Mouse (Mus musculus): ENCODE results near the gene Gm21974. TPM values are rescaled to one million over a fixed set of nuclear protein-coding genes. Genes with fewer than 3 reads are reported as not detected.
A peak's percentile ranks its signal among the peaks of the same experiment; 100 is the strongest.

The Gm21974 gene
- polyA plus RNA-seq, 1 experiment from 2014 or later, result not detected

DNA sequence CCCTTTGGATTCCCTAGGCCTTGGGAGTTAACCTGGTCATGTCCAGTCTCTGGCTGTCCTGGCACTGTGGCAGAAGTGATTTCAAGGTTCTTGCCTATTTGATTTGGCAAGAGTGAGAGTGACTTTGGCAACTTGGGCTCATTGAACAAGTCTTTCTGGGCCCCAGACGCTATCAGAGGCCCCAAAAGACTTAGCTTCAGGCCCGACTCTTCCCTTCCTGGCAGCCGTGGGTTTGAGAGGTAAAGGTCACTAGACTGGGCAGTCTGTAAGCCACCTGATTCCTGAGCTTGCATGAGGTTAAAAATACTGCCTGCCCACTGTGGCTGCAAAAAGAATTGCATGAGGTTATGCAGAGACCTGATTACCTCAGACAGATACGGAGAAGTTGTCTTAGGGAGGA, 13.4 kb upstream of the Gm21974 start:
- no peaks in the 10 kb centered on the region for H3K9me3 ChIP-seq (ENCODE audit: control insufficient read depth, low read length)

DNA sequence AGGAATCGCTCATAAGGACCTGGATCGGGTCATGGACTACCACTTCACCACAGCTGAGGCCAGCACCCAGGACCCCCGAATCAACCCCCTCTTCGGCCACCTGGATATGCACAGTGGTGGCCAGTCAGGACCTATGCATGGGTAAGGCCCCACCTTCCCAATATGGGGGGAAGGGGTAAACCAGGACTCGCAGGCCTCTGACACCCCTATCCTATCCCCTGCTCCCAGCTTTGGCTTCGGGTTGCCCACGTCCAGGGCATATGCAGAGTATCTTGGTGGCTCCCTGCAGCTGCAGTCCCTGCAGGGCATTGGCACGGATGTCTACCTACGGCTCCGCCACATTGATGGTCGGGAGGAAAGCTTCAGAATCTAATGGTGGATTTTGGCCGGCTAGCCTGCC, 12.7 kb upstream of the Gm21974 start:
- no peak overlapping the region for H3K4me3 ChIP-seq (ENCODE audit: low read depth, low read length)
- no peak overlapping the region for H3K9ac ChIP-seq (ENCODE audit: low read length)
- ATAC-seq (replicated peaks; ENCODE audit: low FRiP score, low TSS enrichment, low read depth) (no peak), DNase-seq (ENCODE audit: low spot score) (no peak)
- no peaks in the 10 kb centered on the region for H3K9me3 ChIP-seq (ENCODE audit: control insufficient read depth, low read length)
- WGBS, result 96% methylated on average over 12 of the region's 12 CpGs
- H3K4me1 ChIP-seq (replicated peaks; ENCODE audit: control insufficient read depth, insufficient read depth, low read length), result peaks cover 11% of the 10 kb centered on the region
- peaks cover 51% of the 10 kb centered on the region for H3K36me3 ChIP-seq (ENCODE audit: control insufficient read depth, insufficient read depth, low read length)
- no peak overlapping the region for H3K27ac ChIP-seq (ENCODE audit: low read depth)
- H3K27me3 ChIP-seq (replicated peaks; ENCODE audit: control insufficient read depth, insufficient read depth, low read length), result no peaks in the 10 kb centered on the region
- H3K4me2 ChIP-seq (ENCODE audit: low read length), result no peak overlapping the region

More for the DNA sequence above, 13.4 kb upstream of the Gm21974 start:
- Histone ChIP-seq H3K4me2 (ENCODE audit: low read length) (no peak overlapping the region), H3K4me3 (ENCODE audit: low read depth, low read length) (no peak overlapping the region), H3K36me3 (ENCODE audit: control insufficient read depth, insufficient read depth, low read length) (peaks cover 51% of the 10 kb centered on the region), H3K9ac (ENCODE audit: low read length) (no peak overlapping the region), H3K27me3 (replicated peaks; ENCODE audit: control insufficient read depth, insufficient read depth, low read length) (no peaks in the 10 kb centered on the region), H3K4me1 (replicated peaks; ENCODE audit: control insufficient read depth, insufficient read depth, low read length) (peaks cover 15% of the 10 kb centered on the region), H3K27ac (ENCODE audit: low read depth) (no peak overlapping the region)
- ATAC-seq (replicated peaks; ENCODE audit: low FRiP score, low TSS enrichment, low read depth) (no peak), DNase-seq (ENCODE audit: low spot score) (no peak)
- WGBS, result 86% methylated on average over 4 of the region's 4 CpGs

DNA sequence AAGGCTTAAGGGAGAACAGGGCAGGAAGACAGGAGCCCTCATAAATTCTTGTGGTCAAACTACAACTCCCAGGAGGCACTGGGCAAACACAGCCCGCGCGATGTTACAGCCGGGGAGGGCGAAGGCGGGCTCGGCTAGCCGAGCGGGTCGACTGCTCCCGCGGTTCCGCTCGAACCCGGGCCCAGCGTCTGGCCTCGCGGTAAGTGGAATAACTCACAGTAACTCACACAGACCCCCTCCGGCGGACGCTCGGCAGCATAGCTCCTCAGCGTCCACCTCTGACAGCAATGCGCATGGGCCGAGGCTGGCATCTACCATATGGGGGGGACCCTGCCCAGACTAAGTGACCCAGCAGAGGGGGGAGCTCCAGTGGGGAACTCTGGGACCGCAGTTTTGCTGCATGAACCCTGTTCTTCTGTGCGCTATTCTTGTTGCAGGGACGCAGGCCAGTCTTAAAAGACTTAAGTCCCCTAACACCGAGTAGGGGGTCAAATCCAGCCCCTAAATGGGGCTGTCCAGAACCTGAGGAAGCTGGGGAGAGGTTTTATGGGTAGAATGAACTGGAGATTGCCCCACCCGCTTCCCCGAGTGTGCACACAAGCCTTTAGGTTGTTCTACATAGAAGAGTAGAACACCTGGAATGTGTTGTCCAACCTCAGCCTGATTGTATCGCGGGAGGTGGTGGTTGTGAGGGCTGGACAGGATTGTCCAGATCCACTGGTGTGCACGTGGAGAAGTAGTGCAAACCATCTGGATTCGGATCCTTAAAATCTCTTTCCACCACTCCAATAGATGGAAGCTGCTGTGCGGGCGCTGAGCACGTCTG, 8.9 kb upstream of the Gm21974 start, which contains the start of gene Bckdk:
Gene Bckdk (plus strand): TSS at position 112 of the 826 bp plus-strand sequence.
- DNase-seq (ENCODE audit: low spot score), result peak; percentile 83
- H3K9ac ChIP-seq (ENCODE audit: low read length), result peak within 1 kb of the TSS; percentile 92
- H3K36me3 ChIP-seq (ENCODE audit: control insufficient read depth, insufficient read depth, low read length), result peaks cover 44% of the 10 kb centered on the region
- no peaks in the 10 kb centered on the region for H3K9me3 ChIP-seq (ENCODE audit: control insufficient read depth, low read length)
- H3K27ac ChIP-seq (ENCODE audit: low read depth), result peak within 1 kb of the TSS; percentile 85
- peak; percentile 84 for ATAC-seq (replicated peaks; ENCODE audit: low FRiP score, low TSS enrichment, low read depth)
- no peaks in the 10 kb centered on the region for H3K27me3 ChIP-seq (replicated peaks; ENCODE audit: control insufficient read depth, insufficient read depth, low read length)
- peak within 1 kb of the TSS; percentile 88 for H3K4me3 ChIP-seq (ENCODE audit: low read depth, low read length)
- whole genome bisulfite sequencing, result 7% methylated on average over 38 of the region's 38 CpGs
- peaks cover 7% of the 10 kb centered on the region for H3K4me1 ChIP-seq (replicated peaks; ENCODE audit: control insufficient read depth, insufficient read depth, low read length)
- H3K4me2 ChIP-seq (ENCODE audit: low read length), result peak within 1 kb of the TSS; percentile 88

DNA sequence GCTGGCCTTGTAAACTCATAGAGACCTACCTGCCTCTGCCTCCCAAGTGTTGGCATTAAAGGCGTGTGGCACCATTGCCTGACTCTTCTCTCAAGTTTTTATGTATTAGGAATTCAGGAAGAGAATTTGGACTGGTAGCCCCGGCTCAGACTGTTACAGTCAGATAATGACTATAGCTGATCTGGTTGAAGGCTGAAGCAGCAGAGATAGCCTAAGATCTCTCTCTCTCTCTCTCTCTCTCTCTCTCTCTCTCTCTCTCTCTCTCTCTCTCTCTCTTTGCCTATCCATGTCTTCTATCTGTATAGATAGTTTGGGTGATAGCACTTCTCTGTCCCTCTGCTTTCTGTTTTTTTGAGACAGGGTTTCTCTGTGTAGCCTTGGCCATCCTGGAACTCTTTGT, 6.5 kb upstream of the Gm21974 start:
- ATAC-seq (replicated peaks; ENCODE audit: low FRiP score, low TSS enrichment, low read depth) (no peak), DNase-seq (ENCODE audit: low spot score) (no peak)
- Histone ChIP-seq H3K36me3 (ENCODE audit: control insufficient read depth, insufficient read depth, low read length) (peaks cover 20% of the 10 kb centered on the region), H3K9ac (ENCODE audit: low read length) (no peak overlapping the region), H3K4me2 (ENCODE audit: low read length) (no peak overlapping the region), H3K9me3 (ENCODE audit: control insufficient read depth, low read length) (no peaks in the 10 kb centered on the region), H3K4me3 (ENCODE audit: low read depth, low read length) (no peak overlapping the region), H3K27me3 (replicated peaks; ENCODE audit: control insufficient read depth, insufficient read depth, low read length) (no peaks in the 10 kb centered on the region), H3K27ac (ENCODE audit: low read depth) (no peak overlapping the region), H3K4me1 (replicated peaks; ENCODE audit: control insufficient read depth, insufficient read depth, low read length) (peaks cover 7% of the 10 kb centered on the region)
- 82% methylated on average over 2 of the region's 2 CpGs for WGBS

DNA sequence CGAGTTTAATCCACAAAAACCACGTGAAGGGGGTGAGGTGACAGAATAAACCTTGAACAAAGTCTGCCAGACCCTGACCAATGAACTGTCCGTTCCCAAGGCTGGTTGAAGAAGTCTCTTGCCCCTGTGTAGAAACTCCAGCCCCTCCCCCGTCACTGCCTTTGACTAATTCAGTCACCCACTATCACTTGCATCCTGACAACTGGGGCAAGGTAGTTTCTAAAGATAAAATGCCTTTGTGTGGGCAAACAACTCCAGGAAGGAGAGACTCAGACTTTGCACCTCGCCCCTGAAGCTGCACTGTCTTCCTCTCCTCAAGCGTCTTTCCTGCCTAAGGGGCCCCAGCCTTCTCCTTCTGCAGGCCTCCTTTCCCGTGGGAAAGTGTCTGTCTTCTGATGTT, 4.7 kb upstream of the Gm21974 start:
- DNase-seq (ENCODE audit: low spot score) (no peak), ATAC-seq (replicated peaks; ENCODE audit: low FRiP score, low TSS enrichment, low read depth) (0 out of 2 replicates have a peak, but pooled peaks have one; percentile 3)
- peak overlapping the region; percentile 60 for H3K27ac ChIP-seq (ENCODE audit: low read depth)
- H3K36me3 ChIP-seq (ENCODE audit: control insufficient read depth, insufficient read depth, low read length), result peaks cover 2% of the 10 kb centered on the region; the same call in 1 of the 2 replicates
- H3K4me1 ChIP-seq (replicated peaks; ENCODE audit: control insufficient read depth, insufficient read depth, low read length), result peaks cover 5% of the 10 kb centered on the region
- H3K9ac ChIP-seq (ENCODE audit: low read length), result no peak overlapping the region
- peak overlapping the region; percentile 1; the same call in 1 of the 2 replicates for H3K4me2 ChIP-seq (ENCODE audit: low read length)
- no peak overlapping the region for H3K4me3 ChIP-seq (ENCODE audit: low read depth, low read length)
- 33% methylated on average over 7 of the region's 7 CpGs for WGBS
- H3K9me3 ChIP-seq (ENCODE audit: control insufficient read depth, low read length), result no peaks in the 10 kb centered on the region
- no peaks in the 10 kb centered on the region for H3K27me3 ChIP-seq (replicated peaks; ENCODE audit: control insufficient read depth, insufficient read depth, low read length)

DNA sequence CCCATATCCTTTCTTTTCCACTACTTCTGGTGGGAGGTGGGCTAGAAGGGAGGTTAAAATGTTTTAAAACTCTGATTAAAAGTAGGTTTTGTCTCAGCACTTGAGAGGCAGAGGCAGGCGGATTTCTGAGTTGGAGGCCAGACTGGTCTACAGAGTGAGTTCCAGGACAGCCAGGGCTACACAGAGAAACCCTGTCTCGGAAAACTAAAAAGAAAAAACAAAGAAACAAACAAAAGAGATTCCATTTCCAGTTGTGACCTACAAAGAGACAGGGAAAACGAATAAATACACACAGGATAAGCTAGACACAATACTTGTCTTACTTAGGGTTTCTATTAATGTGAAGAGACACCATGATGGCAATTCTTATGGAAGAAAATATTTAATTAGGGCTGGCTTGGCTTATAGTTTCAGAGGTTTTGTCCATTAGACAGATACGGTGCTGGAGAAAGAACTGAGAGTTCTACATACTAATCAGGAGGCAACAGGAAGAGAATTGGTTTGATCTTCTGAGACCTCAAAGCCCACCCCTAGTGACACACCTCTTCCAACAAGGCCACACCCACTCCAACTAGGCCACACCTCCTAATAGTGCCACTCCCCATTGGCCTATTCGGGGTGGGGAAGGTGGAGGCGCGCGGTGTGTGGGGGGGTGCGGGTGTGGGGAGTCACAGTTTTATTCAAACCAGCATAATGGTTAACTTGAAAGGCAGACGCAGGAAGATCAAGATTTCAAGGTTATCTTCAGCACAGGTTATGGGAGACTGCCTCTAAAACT, 3.1 kb upstream of the Gm21974 start:
- H3K27ac ChIP-seq (ENCODE audit: low read depth), result 0 out of 2 replicates have a peak overlapping the region, but pooled peaks have one; percentile 60
- no peak for DNase-seq (ENCODE audit: low spot score)
- WGBS, result 33% methylated on average over 10 of the region's 10 CpGs

DNA sequence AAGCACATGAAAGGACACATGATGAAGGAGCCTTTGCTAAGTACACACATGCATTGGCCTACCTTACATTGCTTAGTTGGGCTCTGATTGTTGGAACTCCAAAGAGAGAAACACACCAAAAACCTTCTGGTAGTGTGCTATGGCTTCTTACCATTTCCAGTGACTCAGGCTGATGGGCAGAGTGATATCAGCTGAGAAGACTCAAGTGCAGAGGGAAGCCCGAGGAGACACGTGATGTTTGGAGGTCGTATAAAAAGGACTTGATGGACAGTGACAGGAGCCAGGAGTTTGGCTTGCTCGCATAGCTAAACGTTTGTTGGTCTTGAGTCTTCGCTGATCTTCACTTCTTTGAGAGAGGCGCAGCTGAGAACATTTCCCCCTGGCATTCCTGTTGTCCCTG, 2.3 kb upstream of the Gm21974 start:
- Histone ChIP-seq H3K36me3 (ENCODE audit: control insufficient read depth, insufficient read depth, low read length) (peaks cover 8% of the 10 kb centered on the region), H3K9me3 (ENCODE audit: control insufficient read depth, low read length) (no peaks in the 10 kb centered on the region), H3K9ac (ENCODE audit: low read length) (no peak overlapping the region), H3K4me2 (ENCODE audit: low read length) (no peak overlapping the region), H3K4me1 (replicated peaks; ENCODE audit: control insufficient read depth, insufficient read depth, low read length) (peaks cover 8% of the 10 kb centered on the region), H3K4me3 (ENCODE audit: low read depth, low read length) (no peak overlapping the region), H3K27me3 (replicated peaks; ENCODE audit: control insufficient read depth, insufficient read depth, low read length) (no peaks in the 10 kb centered on the region), H3K27ac (ENCODE audit: low read depth) (no peak overlapping the region)
- 86% methylated on average over 7 of the region's 7 CpGs for WGBS
- ATAC-seq (replicated peaks; ENCODE audit: low FRiP score, low TSS enrichment, low read depth) (no peak), DNase-seq (ENCODE audit: low spot score) (no peak)

More for the DNA sequence above, 3.1 kb upstream of the Gm21974 start:
- H3K27me3 ChIP-seq (replicated peaks; ENCODE audit: control insufficient read depth, insufficient read depth, low read length), result no peaks in the 10 kb centered on the region
- ATAC-seq (replicated peaks; ENCODE audit: low FRiP score, low TSS enrichment, low read depth), result no peak
- H3K4me1 ChIP-seq (replicated peaks; ENCODE audit: control insufficient read depth, insufficient read depth, low read length), result peaks cover 8% of the 10 kb centered on the region
- no peaks in the 10 kb centered on the region; the same call in 1 of the 2 replicates for H3K36me3 ChIP-seq (ENCODE audit: control insufficient read depth, insufficient read depth, low read length)
- no peak overlapping the region for H3K4me3 ChIP-seq (ENCODE audit: low read depth, low read length)
- H3K9ac ChIP-seq (ENCODE audit: low read length), result no peak overlapping the region
- no peak overlapping the region for H3K4me2 ChIP-seq (ENCODE audit: low read length)
- H3K9me3 ChIP-seq (ENCODE audit: control insufficient read depth, low read length), result no peaks in the 10 kb centered on the region

DNA sequence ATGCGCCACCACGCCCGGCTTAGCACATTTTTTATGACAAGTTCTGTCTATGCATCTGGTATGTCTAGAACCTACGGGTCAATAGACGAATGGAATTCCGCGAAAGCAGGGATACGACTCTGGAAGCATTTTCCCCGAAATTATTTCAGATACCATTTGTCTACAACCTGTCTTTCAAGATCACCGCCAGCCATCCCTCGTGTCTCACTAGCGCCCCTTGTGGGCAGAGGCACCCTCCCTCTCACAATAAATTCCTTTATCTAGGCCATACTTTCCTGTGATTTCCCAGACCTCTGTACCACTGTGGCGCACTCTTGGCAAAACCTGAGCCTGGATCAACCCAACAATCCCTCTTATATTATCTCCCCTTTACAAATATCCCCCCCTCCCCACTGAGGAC, 1.1 kb upstream of the Gm21974 start:
- Histone ChIP-seq H3K27ac (ENCODE audit: low read depth) (no peak overlapping the region), H3K36me3 (ENCODE audit: control insufficient read depth, insufficient read depth, low read length) (peaks cover 11% of the 10 kb centered on the region), H3K4me3 (ENCODE audit: low read depth, low read length) (no peak overlapping the region), H3K9me3 (ENCODE audit: control insufficient read depth, low read length) (no peaks in the 10 kb centered on the region), H3K27me3 (replicated peaks; ENCODE audit: control insufficient read depth, insufficient read depth, low read length) (no peaks in the 10 kb centered on the region), H3K9ac (ENCODE audit: low read length) (no peak overlapping the region), H3K4me1 (replicated peaks; ENCODE audit: control insufficient read depth, insufficient read depth, low read length) (peaks cover 8% of the 10 kb centered on the region), H3K4me2 (ENCODE audit: low read length) (no peak overlapping the region)
- peak; percentile 66 for DNase-seq (ENCODE audit: low spot score)
- ATAC-seq (replicated peaks; ENCODE audit: low FRiP score, low TSS enrichment, low read depth), result no peak
- 61% methylated on average over 13 of the region's 13 CpGs for WGBS
